Mouse (Mus musculus) left cerebral cortex, adult 2 months (tissue): ENCODE measurements at regions not wholly inside any gene's neighbourhood (a gene's known extent, or its start where the extent isn't known, plus 50 kb on each side); places are given as distances from the start of the nearest gene placed in this dataset.

Experiments
- DNase-seq, 2 experiments: peaks; one replicate each; pipeline ENCODE4 v3.0.0; 2021 to 2022; ENCODE audit warnings: low spot score in 2 of 2, mixed read lengths in 1 of 2; ENCODE audit errors: extremely low spot score in 1 of 2
- H3K27ac ChIP-seq: fragments of 200-600 bp; 2 replicates; pipeline ENCODE4 v1.8.1; 2022
- H3K4me3 ChIP-seq: fragments of 200-600 bp; 2 replicates; pipeline ENCODE4 v1.8.1; 2022
- CTCF ChIP-seq: fragments of 200-600 bp; IDR thresholded peaks from 2 replicates; pipeline ENCODE4 v1.8.1; 2022; ENCODE audit warnings: antibody characterized with exemption, mild to moderate bottlenecking, moderate library complexity
- intact Hi-C: fragments of 180-260 bp; cut with DNase I; formaldehyde crosslinking; loops from one replicate; pipeline ENCODE4 v1.15.1; 2025

DNA sequence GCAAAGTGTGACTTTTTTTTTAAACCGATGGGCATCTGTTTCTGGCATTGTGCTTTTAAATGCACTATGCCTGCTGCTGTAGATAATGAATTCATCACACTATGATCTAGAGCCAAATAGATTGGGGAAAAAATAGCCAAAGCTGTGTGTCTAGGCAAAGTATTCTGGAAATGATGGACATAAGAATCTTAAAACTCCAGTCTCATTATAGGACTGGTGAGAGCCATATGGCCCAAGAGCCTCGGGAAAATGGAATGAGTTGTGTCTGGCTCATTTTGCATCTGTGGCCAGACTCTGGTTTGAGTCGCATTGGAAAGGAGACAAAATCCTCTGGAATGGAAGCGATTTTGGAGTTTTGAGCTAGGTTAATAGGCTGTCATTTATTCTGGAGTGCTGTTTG is 288.7 kb downstream of the Lrriq3 start:
- Histone ChIP-seq H3K27ac (peak overlapping the region; percentile 70), H3K4me3 (no peak overlapping the region)
- peak in 1 of 2 experiments; percentile 15 for DNase-seq
- no peak for TF ChIP-seq CTCF
- intact Hi-C loops: no loop called here

- Histone ChIP-seq H3K4me3 (no peak overlapping the region), H3K27ac (peak overlapping the region; percentile 70)
- DNase-seq: no peak
- intact Hi-C loops: no loop called here
- TF ChIP-seq CTCF: no peak
Measured at GRCm38 (mm10) chr3:155382817-155383216, 289.6 kb downstream of the Lrriq3 start.

GRCm38 (mm10) chr3:155390666-155391065 is 297.4 kb downstream of the Lrriq3 start:
- intact Hi-C loops: no loop called here
- H3K27ac ChIP-seq: no peak overlapping the region
- no peak overlapping the region for H3K4me3 ChIP-seq
- no peak for TF ChIP-seq CTCF
- no peak for DNase-seq

GRCm38 (mm10) chr3:155396134-155396533 is 302.9 kb downstream of the Lrriq3 start:
- Histone ChIP-seq H3K27ac (no peak overlapping the region), H3K4me3 (no peak overlapping the region)
- no peak for TF ChIP-seq CTCF
- no peak for DNase-seq
- intact Hi-C loops: no loop called here

DNA sequence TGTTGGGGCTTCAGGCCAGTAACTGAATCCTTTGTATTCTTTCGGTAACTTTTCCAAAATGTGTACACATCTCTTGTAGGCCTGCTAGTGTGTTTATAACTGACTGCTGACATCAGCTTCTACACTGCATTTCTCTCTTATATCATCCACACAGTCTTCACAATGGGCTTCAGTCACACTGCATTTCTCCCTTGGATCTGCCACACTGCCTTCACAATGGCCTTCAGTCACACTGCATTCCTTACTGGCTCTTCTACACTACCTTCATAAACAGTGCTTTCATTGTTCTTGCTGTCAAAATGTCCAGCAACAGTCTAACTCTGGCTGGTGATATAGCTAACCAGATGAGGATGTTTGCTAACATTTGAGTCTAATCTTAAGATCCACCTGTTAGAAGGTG is 308.5 kb downstream of the Lrriq3 start:
- intact Hi-C loops: no loop called here
- no peak for DNase-seq
- Histone ChIP-seq H3K27ac (no peak overlapping the region), H3K4me3 (no peak overlapping the region)
- TF ChIP-seq CTCF: no peak

DNA sequence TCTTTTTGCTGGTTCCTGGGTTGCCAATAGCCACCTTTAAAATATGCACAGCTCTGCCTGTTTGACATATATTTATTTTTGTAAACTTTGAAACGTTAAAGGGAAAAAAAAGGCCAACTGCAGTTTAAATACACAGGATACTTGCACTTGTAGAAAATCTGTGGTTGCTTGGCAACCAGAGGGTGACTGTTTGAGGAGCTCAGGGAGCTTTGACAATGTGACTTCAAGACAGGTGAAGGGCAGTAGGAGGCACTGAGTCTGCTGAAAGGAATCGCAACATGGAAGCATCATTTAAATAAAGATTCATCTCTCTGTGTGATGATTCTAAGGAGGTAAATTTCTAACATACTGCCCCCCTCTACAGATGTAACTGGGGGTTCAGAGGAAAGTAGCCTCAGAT is 315.7 kb downstream of the Lrriq3 start:
- H3K4me3 ChIP-seq: no peak overlapping the region
- TF ChIP-seq CTCF: no peak
- DNase-seq: no peak
- no peak overlapping the region for H3K27ac ChIP-seq
- intact Hi-C loops: no loop called here

- TF ChIP-seq CTCF: no peak
Measured at GRCm38 (mm10) chr3:155409371-155409770, 316.1 kb downstream of the Lrriq3 start.

DNA sequence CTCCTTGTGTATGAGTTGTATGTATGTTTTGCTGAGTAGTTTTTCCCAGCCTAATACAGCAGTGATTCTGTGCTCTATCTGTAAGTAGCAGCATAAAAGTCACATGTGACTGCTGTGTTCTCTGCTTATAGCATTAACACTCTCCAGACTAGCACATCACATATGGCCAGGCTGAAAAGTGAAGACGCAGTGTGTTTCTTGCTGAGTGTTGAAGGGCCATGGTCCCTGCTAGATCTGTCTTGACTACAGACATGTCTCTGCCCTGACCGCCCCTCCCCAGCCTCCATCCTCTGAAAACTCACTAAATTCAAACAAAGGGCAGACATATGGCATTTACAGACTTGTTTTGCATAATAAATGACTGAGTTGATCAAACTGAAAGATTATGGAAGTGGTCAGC is 316.6 kb downstream of the Lrriq3 start:
- no peak for DNase-seq

More at GRCm38 (mm10) chr3:155409371-155409770, 316.1 kb downstream of the Lrriq3 start:
- no peak overlapping the region for H3K4me3 ChIP-seq
- no peak overlapping the region for H3K27ac ChIP-seq
- DNase-seq: no peak
- intact Hi-C loops: no loop called here

GRCm38 (mm10) chr3:155459701-155460481 is 366.7 kb downstream of the Lrriq3 start:
- Histone ChIP-seq H3K27ac (no peak overlapping the region), H3K4me3 (no peak overlapping the region)
- peak in 1 of 2 experiments; percentile 11 for DNase-seq
- intact Hi-C loops: no loop called here
- TF ChIP-seq CTCF: no peak

More for the DNA sequence above, 316.6 kb downstream of the Lrriq3 start:
- Histone ChIP-seq H3K27ac (no peak overlapping the region), H3K4me3 (no peak overlapping the region)
- no peak for TF ChIP-seq CTCF
- intact Hi-C loops: no loop called here

DNA sequence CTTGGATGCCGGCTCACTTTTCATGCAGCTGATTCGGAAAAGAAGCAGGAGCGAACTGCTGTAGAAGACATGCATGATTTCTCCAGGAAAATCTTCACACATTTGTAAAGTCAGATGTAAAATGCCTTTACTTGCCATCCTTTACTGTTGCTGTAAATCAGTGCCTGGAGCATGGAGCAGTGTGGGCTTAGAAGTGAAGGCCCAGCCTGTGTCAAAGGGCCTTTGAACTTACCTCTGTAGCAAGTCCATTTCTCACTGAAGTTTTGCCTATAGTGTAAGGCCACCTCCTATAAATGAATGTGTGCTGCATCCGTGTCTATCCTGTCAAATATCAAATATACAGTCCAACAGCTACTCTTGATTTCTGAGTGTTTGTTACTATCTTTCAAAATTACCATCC is 368.9 kb downstream of the Lrriq3 start:
- no peak for DNase-seq
- TF ChIP-seq CTCF: no peak
- Histone ChIP-seq H3K27ac (no peak overlapping the region), H3K4me3 (no peak overlapping the region)
- intact Hi-C loops: no loop called here

- DNase-seq: no peak
- no peak overlapping the region for H3K4me3 ChIP-seq
- intact Hi-C loops: no loop called here
- H3K27ac ChIP-seq: 0 out of 2 replicates have a peak overlapping the region, but pooled peaks have one; percentile 44
- TF ChIP-seq CTCF: no peak
Measured at GRCm38 (mm10) chr3:155470742-155471141, 377.5 kb downstream of the Lrriq3 start.

GRCm38 (mm10) chr3:155485487-155485886 is 392.3 kb downstream of the Lrriq3 start:
- Histone ChIP-seq H3K27ac (no peak overlapping the region), H3K4me3 (no peak overlapping the region)
- no peak for DNase-seq
- TF ChIP-seq CTCF: no peak
- intact Hi-C loops: no loop called here
